Mouse (Mus musculus) brain, embryonic 18.5 days (tissue): ENCODE measurements around the gene S100a16.

Source experiments
- DNase-seq: peaks from one replicate; pipeline ENCODE4 v3.0.0-alpha.2; 2012; ENCODE audit warnings: low read depth, low spot score

The S100a16 gene

DNA sequence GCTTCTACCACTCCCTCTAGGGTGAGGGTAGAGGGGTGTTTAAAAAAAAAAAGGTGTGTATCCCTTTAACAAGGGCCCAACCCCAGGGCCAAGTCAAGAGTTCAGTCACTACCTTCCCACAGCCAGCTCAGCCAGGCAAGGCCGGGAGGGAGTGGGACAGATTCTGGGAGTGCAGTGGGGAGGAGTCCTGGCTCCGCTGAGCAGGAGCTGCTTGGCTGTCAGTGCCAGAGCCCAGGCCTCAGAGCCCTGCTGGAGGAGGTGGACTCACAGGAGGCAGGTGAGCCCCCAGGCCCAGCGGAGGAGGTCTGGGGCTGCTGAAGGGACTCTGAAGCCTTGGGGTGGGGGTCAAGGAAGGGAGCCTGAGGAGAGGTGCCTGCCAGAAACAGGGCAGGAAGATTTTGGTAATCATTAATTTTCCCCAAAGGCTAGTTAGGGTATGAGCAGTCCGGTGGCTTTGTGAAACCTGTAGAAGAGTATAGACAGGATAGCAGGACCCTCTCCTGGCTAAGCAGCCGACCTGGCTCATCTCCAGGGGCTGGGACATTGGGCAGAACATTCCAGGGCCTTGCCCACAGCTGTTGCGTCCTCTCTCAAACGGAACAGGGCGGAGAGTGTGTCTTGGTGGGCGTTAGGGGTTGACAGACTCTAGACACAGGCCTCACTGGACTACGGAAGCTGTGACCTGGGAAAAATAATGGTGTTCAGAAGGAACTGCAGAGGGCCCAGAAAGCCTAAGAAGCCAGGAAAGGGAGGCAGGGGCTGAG, at the start of gene S100a16:
Gene S100a16, plus strand, starts transcription at position 114 of the 764 bp plus-strand sequence.
- DNase-seq = no peak

DNA sequence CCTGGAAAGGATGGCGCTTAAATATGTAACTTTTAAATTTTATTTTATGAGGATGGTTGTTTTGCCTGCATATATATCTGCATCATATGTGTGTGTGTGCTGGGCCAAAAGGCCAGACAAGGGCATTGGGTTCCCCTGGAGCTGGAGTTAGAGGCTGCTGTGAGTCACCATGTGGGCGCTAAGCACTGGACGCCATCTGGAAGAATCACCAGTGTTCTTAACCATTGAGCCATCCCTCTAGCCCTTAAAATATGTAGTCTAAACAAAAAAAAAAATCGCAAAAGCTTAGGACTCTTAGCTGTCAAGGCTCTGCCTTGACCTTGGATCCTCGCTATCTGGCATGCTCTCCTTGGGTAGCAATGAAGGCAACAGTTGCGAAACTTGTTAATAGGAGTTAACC, 48.5 kb upstream of the S100a16 start:
- no peak for DNase-seq

DNA sequence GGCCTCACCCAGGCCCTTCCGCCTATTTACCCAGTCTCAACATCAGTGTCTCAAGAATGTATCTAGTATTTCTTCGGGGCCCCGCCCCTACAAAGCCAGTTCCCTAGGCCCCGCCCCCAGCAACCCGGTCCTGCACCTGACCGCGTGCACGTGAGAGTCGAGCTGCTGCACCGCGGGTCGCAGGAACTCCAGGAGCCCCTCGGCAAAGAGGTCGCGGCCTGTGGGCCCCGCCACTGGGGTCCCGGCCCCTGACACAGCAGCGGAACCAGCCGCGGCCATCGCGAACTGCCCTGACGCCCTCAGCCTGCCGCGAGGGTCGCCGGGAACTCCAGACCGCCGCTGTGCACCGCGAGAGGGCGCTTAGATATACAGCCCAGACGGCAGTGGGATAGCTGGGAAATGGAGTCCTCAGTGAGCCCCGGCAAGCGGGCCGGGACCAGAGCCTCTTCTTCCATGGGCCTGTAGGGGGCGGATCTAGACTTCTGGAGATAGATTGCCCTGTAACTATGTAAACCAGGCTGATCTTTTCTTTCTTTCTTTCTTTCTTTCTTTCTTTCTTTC, 46.3 kb upstream of the S100a16 start, which contains the start of gene Snapin:
Gene Snapin, minus strand, starts transcription at position 338 of the 561 bp plus-strand sequence.
- DNase-seq = peak; percentile 87

DNA sequence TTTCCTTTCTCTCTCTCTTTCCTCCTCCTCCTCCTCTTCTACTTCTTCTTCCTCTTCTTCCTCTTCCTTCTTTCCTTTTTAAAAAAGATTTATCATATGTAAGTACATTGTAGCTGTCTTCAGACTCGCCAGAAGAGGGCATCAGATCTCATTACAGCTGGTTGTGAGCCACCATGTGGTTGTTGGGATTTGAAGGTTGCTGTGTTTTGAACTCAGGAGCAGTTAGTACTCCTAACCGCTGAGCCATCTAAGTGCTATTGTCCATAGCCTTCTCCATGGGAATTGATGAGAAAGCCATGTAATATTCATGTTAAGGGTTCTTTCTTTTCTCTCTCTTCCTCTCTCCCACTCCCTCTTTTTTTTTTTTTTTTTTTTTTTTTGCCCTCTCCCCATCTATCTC, 45.7 kb upstream of the S100a16 start:
- no peak for DNase-seq

DNA sequence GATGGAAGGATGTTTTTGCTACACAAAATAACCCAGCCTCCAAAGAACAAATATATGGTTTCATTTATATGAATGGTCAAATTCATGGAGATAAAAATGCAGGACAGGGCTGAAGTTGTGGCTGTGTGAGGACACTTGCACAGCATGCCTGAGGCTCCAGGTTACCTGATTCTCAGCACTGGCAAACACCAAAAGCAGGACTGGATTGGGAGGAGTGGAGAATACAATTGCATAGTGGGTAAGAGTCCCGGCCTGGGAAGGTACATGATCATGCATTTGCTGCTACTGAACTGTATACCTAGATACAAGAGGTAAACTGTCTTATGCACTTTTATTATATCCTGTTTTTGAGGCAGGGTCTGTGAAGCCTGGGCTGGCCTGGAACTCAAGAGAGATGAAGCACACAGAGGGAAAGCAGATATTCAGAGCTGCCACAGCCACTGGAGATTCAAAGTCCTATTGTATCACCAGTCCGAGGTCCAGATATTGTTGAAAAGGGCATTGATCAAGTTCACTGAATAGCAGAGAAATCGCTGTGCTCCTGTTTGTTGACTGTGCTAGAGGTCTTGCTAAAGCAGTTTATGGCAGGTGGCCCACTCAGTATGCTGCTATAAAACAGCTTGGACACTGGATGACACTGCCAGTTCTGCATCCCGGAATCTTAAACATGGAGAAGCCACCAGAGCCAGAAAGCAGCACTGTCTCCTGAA, 43.1 kb upstream of the S100a16 start:
- DNase-seq = no peak

DNA sequence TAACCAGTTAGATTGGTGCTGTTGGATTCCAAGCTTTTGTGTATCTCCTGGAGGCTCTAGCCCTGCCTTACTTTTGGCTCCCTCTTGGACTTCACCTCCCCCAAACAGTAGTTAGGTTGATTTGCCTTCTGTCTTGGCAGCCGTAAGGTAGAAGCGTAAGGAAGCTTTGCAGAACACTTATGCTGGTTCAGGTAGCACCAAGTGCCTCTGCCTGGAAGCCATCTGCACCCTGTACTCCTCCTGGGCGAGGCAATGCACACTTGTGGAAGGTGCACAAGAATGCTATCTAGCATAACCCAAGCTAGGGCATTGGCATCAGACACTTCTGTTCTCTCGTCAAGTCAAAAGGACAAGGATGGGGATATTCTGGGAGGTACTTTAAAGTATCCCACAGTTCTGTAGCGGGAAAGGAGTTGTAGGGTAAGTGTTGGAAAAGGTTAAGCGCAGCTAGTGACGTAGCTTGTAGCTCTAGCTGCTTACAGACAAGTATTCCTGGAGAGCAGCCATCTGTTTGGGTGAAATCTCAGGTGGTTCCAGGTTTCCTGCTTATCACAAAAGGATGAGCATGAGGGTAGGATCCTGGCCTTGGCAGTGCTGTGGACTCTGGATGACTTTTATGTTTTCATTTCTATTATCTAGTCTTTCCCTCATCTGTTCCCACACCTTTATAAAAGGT, 41.1 kb upstream of the S100a16 start:
- DNase-seq = no peak

DNA sequence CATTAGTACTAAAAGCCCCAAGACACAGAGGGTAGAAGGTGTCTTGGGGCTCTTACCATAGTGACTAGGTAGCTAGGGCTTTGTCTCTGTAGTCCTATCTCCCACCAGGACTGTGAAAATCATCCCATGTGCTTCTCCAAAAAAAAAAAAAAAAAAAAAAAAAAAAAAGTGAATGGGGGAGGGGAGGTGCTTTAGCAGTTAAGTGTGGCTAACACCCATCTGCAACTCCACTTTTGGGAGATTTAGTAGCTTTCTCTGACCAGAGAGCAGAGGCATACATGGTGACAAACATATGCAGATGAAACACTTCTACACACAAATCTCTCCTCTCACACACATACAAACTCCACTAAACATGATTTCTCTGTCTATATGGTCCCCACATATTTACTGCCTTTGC, 39.5 kb upstream of the S100a16 start:
- no peak for DNase-seq

DNA sequence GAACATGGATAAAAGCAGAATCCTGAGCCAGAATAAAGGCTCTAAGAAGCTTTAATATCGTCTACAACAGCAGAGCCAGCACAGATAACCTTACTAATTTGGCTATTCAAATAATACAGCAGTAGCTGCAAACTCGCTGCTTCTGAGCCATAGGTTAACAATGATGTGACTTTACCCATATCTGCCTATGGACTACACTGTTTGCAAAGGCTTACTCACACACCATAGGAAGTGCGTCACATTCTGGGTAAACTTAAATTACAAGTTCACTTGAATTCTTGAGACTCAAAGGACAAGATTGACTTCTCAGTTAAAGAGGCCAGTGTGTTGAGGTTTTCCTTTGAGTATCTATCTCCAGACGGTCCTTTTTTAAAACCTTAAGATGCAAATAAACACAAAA, 33.6 kb upstream of the S100a16 start:
- DNase-seq = no peak

DNA sequence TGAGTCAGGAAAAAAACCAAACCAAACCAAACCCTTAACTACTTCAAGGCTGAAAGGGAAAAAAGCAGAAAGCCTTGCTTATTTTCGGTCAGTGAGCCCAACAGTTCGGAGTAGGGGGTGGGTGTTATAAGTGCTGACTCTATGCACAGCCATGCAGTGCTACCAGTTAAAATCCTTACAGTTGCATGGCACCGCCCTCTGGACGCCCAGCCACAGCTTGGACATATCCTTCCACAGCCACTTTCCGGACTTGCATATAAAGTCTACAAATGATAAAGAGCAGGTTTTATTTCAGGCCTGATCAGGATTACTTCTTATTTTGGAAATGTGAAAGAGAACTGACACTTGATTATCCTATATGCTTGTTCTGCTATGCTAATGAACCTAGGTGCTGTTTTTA, 31.8 kb upstream of the S100a16 start:
- no peak for DNase-seq

DNA sequence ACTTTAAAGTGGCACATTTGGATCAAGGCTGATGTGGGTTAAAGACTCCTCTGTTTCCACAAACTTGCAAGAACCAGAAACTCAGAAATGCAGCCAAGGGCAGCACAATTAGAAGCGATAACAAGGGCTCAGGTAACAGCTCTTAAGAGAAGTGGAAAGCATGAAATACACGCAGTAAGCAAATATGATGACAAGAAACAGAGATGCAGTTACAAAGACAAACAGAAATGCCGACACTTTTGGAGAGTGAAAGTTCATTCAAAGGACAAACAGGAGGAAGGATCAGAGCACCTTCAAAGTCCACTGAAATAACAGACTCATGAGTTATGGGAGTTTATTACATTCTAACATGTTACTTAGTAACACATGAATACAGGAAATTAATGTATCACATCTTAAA, 30.7 kb upstream of the S100a16 start:
- no peak for DNase-seq

DNA sequence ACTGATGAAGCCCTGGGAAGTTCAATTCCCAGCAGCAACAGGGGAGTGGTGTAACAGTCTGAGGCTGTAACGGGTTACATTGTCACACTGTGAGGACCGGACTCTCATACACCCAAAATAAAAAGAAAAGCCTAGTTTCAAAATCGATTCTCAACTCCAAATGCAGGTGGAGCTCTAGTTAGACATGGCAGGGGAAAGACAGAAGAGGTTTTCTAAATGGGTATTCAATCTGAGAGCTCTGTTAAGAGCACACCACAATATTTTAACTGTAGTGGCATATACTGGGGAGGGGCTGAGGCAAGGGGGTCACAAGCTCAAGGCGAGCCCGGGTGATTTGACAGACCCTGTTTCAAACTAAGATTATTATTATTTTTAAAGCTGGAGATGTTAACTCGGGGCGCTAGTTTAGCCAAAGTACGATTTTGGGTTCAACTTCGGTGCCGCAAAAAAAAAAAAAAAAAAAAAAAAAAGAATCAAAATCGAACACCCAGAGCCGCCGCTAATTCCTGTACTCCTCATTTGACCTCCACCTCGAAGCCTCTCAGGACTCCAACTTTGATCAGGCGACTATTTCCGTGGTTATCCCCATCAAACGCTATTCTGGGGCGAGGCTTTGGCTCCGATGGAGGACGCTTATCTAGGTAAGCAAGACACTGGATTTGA, 28.6 kb upstream of the S100a16 start:
- DNase-seq = no peak

DNA sequence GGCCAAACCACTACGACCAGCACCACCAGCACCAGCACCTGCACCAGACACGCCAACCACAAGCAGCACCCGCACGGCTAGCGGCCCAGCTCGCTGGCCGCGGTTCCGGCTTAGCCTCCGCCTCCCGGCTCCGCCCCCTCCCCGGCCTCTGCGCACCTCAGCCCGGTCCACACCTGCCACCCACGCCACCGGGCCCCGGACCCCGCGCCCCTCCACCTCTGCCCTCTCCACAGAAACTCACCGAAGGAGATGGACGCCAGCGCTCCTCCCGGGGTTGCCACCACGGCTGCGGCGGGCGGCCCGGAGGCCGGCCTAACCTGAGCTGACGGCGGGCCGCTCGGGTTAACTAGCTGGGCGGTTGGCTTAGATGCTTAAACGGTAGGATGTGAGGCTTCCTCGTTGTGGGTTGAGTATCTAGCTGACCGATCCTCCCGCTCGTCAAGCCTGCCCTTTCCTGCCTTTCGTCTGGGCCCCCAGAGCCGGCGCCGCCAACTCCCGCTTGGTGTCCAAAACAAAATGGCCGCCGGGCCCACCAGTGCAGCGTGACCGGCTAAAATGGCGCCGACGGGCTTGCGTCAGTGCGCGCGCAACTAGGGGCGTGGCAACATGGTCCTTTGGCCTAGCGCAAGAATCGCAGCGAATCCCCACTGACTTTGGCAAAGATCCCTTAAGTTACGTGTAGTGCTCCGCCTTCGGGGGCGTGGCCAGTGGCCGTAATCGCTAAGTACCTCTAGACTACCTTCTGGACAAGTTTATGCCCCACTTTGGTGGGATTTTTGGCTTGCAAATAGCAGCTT, 27.9 kb upstream of the S100a16 start, which contains the start of gene Chtop:
Gene Chtop, minus strand, starts transcription at position 549 of the 797 bp plus-strand sequence.
- peak; percentile 95 for DNase-seq

DNA sequence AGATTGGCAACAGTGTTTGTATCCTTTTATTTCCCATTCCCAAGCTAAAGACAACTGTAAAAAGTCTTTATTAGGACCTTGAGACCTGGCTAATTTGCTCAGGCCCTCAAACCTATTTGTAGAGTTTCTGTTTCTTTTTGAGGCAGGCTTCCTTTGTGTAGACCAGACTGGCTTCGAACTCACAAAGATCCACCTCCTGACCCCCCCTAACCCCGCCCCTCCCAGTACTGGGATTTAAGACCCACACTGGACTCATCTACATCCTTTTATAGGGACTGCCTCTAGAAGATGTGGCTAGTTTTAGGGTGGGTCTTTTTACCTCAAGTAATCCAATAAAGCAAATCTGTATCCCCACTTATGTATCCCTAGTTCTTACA, 27.3 kb upstream of the S100a16 start:
- DNase-seq = no peak

DNA sequence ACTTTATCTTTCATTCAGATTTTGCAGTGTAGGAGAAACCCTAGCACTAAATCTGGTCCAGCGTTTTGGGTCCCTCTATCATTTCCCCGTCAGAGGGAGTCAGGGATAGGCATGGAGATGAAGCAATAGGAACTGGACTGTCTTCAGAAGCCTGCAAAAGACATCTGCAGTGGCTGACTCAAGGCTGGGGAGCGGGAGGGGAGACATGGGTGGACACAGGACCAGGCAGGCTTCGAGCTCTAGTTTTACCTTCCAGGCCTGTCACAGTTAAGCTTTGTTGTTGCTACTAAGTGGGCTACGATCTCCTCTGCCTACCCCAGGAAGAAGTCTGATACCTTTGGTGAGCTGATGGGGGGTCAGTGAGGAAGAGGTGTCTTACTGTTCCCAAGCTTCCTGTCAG, 24.8 kb upstream of the S100a16 start:
- no peak for DNase-seq

DNA sequence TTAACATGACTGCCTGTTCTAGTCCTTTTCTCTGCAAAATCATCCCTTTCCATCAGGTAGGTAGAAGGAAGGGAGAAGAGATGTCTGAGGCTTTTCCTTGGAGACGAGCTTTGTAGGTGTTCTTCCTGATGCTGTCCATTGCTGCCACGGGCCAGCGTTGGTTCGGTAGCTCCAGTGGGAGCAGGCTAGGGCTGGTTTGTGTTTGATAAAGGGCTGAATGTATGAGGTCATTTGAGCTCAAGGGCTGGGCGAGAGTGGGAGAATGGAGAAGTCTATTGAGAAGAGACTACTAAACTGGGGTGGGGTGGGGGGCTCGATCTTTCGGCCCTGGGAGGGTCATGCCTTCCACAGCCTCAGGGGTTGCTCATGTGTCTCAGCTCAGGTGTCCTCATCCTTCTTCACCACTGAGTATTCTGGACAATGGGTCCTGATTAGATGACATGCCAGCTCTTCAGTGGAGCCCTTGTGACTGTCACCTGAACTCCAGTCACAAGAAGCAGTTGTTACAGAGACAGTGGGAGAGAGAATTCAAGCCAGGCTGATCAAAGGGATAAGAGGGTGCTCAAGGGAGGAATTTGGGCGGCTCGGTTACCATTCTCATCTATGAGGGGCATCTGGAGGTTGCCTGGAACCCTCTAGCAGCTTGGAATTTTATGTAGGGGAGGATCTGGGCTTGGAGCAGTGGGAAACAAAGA, 24.0 kb upstream of the S100a16 start:
- DNase-seq = no peak

DNA sequence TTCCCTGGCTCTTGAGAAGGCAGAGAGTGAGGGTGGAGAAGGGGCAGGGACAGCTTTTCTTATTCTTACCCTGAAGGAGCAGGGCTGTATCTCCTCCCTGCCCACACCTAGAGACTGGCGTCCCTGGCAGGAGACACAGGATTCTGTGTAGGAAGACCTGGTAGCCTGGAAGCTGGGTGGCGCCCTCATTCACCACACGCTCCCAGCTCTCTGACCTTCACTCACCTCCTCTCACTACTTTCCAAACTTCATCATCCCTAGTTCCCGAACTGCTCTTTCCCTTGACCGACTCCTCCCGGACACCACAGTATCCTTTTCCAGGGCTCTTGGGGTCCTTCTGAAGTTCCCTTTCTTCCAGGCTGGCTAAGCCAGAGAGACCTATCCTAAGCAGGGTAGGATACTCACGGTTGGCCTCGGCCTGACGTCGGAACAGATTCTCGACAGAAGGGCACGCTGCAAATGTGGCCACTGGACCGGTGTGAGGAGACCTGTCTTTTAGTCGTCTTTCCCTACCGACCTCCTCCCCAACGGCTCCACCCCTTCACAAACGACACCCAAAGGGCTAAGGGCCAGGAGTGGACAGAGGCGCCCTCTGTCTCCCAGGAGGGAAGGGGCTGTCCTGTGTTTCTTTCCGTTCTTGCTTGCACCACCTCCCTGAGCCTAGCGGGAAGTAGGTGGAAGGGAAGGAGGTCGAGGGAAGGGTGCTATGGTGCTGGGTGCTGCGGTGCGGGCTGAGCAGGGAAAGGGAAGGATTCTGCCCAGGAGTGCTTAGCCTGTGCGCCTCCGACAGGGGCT, 23.1 kb upstream of the S100a16 start, which contains the start of the genes S100a1 and S100a13:
Gene S100a1, minus strand, starts transcription at position 597 of the 795 bp plus-strand sequence.
Gene S100a13, plus strand, starts transcription at position 640 of the 795 bp plus-strand sequence.
- no peak for DNase-seq

DNA sequence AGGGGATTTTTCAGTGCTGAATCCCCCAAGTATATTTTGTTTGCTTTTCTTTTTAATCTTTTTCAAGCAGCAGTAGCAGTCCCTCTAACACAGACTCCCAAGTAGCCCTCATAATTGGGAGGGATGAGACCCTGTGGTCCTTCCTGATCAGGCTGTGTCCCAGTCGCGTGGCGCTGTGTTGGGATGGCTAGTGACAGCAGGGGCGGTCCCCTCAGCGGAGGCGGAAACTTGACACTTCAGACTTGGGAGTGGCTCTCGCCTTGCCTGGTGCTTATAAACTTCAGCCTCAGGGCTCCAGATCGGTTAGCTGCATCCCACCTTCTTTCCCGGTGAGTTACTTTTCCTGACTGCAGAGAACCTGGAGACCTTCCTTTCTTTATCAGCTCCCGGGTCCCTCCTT, 22.4 kb upstream of the S100a16 start:
- DNase-seq = no peak

DNA sequence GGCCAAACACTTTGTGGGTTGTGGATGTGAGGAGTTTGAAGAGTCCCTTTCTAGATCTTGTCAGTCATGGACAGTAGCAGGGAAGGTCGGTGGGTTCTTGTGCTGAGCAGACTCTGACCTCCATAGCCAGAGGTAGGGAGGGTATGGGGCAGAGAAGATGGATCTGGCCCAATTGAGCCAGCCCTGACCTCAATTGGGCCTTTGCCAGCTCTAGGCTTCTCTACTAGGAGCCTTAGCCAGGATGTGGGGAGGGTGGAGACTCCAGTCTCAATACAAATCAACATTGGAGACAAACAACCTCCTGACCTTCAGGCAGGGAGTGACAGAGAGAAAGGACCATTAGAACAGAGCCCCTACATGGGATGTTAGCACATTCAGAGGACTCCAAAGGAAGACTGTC, 21.8 kb upstream of the S100a16 start:
- DNase-seq = no peak

DNA sequence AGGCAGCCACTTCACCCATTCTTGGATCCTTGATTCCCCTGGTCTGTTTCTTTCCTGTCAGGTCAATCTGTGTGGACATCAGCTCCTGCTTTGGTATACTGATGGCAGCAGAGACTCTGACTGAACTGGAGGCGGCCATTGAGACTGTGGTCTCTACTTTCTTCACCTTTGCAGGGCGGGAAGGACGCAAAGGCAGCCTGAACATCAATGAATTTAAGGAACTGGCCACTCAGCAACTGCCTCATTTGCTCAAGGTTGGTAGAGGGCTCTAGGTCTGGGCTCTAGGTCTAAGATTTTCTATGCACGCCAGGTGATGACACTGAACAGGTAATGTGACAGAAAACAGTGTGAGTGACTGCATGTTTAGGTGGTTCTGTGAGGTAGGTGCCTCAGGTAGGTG, 21.3 kb upstream of the S100a16 start:
- DNase-seq = no peak
